Mouse (Mus musculus): Measurements from ENCODE around the gene Pfdn5. TPM values are rescaled to one million over a fixed set of nuclear protein-coding genes. Genes with fewer than 3 reads are reported as not detected.

The Pfdn5 gene
- 562 and 649 TPM in 2 replicates for polyA plus RNA-seq (2014; fragmentation: Nextera tagmentation; extraction: Ambion mirVana)

DNA sequence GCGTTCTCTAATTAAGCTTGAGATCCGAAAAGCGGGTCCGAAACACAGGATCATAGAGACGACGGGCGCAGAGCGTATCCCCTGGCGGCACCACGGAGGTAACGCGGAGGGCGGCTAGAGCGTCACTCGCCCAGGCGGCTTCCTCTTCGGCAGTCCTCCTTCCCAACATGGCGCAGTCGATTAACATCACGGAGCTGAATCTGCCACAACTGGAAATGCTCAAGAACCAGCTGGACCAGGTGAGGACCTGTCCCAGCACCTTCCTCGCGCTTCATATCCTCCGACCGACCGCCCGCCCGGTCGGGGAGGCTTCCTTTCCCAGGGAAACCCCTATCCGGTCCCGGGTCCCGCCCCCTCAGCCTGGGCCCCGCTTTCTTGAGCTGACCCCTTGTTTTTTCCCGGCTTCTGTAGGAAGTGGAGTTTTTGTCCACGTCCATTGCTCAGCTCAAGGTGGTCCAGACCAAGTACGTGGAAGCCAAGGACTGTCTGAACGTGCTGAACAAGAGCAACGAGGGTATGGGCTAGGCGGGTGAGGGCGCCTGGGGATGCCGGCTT, at the start of gene Pfdn5:
Gene Pfdn5 (plus strand): TSS at position 95 of the 555 bp plus-strand sequence.
- Histone ChIP-seq H3K36me3 (ENCODE audit: control insufficient read depth, insufficient read depth, low read length) (peaks cover 33% of the 10 kb centered on the region), H3K9me3 (ENCODE audit: control insufficient read depth, low read length) (no peaks in the 10 kb centered on the region), H3K4me2 (ENCODE audit: low read length) (peak within 1 kb of the TSS; percentile 74), H3K27me3 (ENCODE audit: control insufficient read depth, insufficient read depth, low read length) (no peaks in the 10 kb centered on the region), H3K4me3 (replicated peaks; ENCODE audit: low read depth, low read length) (peak within 1 kb of the TSS; percentile 94), H3K4me1 (ENCODE audit: control insufficient read depth, insufficient read depth, low read length) (peaks cover 8% of the 10 kb centered on the region), H3K9ac (replicated peaks; ENCODE audit: low read length) (peak within 1 kb of the TSS; percentile 79), H3K27ac (replicated peaks; ENCODE audit: low read depth, low read length) (0 out of 2 replicates have a peak within 1 kb of the TSS, but pooled peaks have one; percentile 55)
- peak; percentile 87 for ATAC-seq (ENCODE audit: low FRiP score, low TSS enrichment)
- peak; percentile 92 for DNase-seq
- WGBS: under 1% methylated on average over 40 of the region's 40 CpGs

GRCm38 (mm10) chr15:102278726-102279091, 47.2 kb upstream of the Pfdn5 start:
- H3K4me1 ChIP-seq (ENCODE audit: control insufficient read depth, insufficient read depth, low read length): peaks cover 10% of the 10 kb centered on the region
- H3K9ac ChIP-seq (replicated peaks; ENCODE audit: low read length): peak overlapping the region; percentile 86
- ATAC-seq (ENCODE audit: low FRiP score, low TSS enrichment) (no peak), DNase-seq (no peak)
- peak overlapping the region; percentile 55 for H3K4me2 ChIP-seq (ENCODE audit: low read length)
- peak overlapping the region; percentile 84; the same call in 1 of the 2 replicates for H3K27ac ChIP-seq (replicated peaks; ENCODE audit: low read depth, low read length)
- peaks cover 14% of the 10 kb centered on the region for H3K36me3 ChIP-seq (ENCODE audit: control insufficient read depth, insufficient read depth, low read length)
- H3K4me3 ChIP-seq (replicated peaks; ENCODE audit: low read depth, low read length): peak overlapping the region; percentile 83
- no peaks in the 10 kb centered on the region for H3K27me3 ChIP-seq (ENCODE audit: control insufficient read depth, insufficient read depth, low read length)
- 30% methylated on average over 7 of the region's 7 CpGs for WGBS
- no peaks in the 10 kb centered on the region for H3K9me3 ChIP-seq (ENCODE audit: control insufficient read depth, low read length)

DNA sequence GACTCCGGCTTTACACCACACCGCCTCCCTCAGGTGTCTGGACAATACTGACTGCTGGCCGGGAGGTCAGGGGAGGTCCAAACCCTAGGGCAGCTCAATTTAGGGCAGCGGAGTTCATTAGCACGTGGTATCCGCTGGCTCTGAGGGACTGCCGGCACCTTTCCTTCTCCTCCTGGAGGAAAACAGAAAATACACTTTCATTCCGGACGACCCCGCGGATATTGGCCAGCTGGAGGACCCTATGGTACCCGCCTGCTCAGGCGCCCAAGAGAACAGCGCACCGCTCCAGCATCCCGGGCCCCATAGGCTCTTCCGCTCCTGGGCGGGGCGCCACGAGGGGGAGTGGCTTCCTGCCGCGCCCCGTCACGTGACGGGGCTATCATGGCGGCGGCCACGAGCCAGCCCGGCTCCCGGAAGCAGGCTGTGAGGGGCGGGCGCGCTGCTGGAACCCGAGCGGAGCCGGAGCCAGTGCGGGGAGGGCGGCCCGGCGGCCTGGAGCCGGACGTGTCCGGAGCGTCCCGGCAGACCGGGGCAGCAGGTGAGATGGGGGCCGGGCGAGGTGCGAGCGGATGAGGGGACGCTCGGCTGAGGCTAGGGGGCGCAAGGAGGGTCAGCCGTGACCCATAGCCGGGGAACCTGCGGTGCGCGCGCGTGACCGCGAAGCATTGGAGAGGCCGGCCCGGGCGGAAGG, 46.7 kb upstream of the Pfdn5 start, which contains the start of gene Mfsd5:
Gene Mfsd5 (plus strand): TSS at position 363 of the 691 bp plus-strand sequence.
- no peaks in the 10 kb centered on the region for H3K27me3 ChIP-seq (ENCODE audit: control insufficient read depth, insufficient read depth, low read length)
- H3K27ac ChIP-seq (replicated peaks; ENCODE audit: low read depth, low read length): peak within 1 kb of the TSS; percentile 84
- peaks cover 14% of the 10 kb centered on the region for H3K36me3 ChIP-seq (ENCODE audit: control insufficient read depth, insufficient read depth, low read length)
- ATAC-seq (ENCODE audit: low FRiP score, low TSS enrichment) (peak; percentile 96), DNase-seq (peak; percentile 96)
- peaks cover 10% of the 10 kb centered on the region for H3K4me1 ChIP-seq (ENCODE audit: control insufficient read depth, insufficient read depth, low read length)
- H3K9me3 ChIP-seq (ENCODE audit: control insufficient read depth, low read length): no peaks in the 10 kb centered on the region
- H3K4me2 ChIP-seq (ENCODE audit: low read length): peak within 1 kb of the TSS; percentile 55
- H3K4me3 ChIP-seq (replicated peaks; ENCODE audit: low read depth, low read length): peak within 1 kb of the TSS; percentile 83
- H3K9ac ChIP-seq (replicated peaks; ENCODE audit: low read length): peak within 1 kb of the TSS; percentile 86
- under 1% methylated on average over 65 of the region's 65 CpGs for WGBS

DNA sequence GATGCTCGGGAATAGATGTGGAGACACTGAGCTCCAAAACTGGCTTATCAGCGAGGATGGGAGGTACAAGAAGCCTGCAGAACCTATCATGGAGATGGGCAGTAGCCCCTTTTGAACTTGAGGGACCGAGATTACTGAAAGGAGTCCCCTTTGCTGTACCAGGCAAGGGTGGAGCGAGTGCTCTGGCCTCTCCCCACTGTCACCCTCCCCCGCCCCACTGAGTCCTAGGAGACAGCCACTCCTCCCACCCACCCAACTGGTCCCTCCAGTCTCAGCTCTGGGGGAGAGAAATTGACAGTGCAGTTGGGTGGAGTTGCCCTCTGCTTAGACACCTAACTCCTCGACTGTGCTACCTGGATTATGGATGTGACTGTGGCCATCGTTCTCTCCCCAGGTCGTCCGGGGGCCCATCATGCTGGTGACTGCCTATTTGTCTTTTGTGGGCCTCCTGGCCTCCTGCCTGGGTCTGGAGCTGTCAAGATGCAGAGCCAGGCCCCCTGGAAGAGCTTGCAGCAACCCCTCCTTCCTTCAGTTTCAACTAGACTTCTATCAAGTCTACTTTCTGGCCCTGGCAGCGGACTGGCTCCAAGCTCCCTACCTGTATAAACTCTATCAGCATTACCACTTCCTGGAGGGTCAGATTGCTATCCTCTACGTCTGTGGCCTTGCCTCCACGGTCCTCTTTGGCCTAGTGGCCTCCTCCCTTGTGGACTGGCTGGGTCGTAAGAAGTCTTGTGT, 46.0 kb upstream of the Pfdn5 start:
- DNase-seq (no peak), ATAC-seq (ENCODE audit: low FRiP score, low TSS enrichment) (no peak)
- Histone ChIP-seq H3K36me3 (ENCODE audit: control insufficient read depth, insufficient read depth, low read length) (peaks cover 14% of the 10 kb centered on the region), H3K9ac (replicated peaks; ENCODE audit: low read length) (peak overlapping the region; percentile 86), H3K4me1 (ENCODE audit: control insufficient read depth, insufficient read depth, low read length) (peaks cover 10% of the 10 kb centered on the region), H3K27ac (replicated peaks; ENCODE audit: low read depth, low read length) (peak overlapping the region; percentile 84), H3K9me3 (ENCODE audit: control insufficient read depth, low read length) (no peaks in the 10 kb centered on the region), H3K4me3 (replicated peaks; ENCODE audit: low read depth, low read length) (peak overlapping the region; percentile 83), H3K27me3 (ENCODE audit: control insufficient read depth, insufficient read depth, low read length) (no peaks in the 10 kb centered on the region), H3K4me2 (ENCODE audit: low read length) (peak overlapping the region; percentile 55)
- WGBS: 32% methylated on average over 13 of the region's 13 CpGs

DNA sequence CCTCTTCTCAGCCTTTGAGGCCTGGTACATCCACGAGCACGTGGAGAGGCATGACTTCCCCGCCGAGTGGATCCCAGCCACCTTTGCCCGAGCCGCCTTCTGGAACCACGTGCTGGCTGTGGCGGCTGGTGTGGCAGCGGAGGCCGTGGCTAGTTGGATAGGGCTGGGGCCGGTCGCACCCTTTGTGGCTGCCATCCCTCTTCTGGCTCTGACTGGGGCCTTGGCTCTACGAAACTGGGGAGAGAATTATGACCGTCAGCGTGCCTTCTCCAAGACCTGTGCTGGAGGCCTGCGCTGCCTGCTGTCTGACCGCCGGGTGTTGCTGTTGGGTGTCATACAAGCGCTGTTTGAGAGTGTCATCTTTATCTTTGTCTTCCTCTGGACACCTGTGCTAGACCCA, 45.3 kb upstream of the Pfdn5 start:
- ATAC-seq (ENCODE audit: low FRiP score, low TSS enrichment) (no peak), DNase-seq (no peak)
- H3K4me3 ChIP-seq (replicated peaks; ENCODE audit: low read depth, low read length): no peak overlapping the region
- no peaks in the 10 kb centered on the region for H3K9me3 ChIP-seq (ENCODE audit: control insufficient read depth, low read length)
- H3K4me2 ChIP-seq (ENCODE audit: low read length): peak overlapping the region; percentile 55
- H3K36me3 ChIP-seq (ENCODE audit: control insufficient read depth, insufficient read depth, low read length): peaks cover 14% of the 10 kb centered on the region
- H3K4me1 ChIP-seq (ENCODE audit: control insufficient read depth, insufficient read depth, low read length): peaks cover 10% of the 10 kb centered on the region
- no peak overlapping the region for H3K9ac ChIP-seq (replicated peaks; ENCODE audit: low read length)
- no peaks in the 10 kb centered on the region for H3K27me3 ChIP-seq (ENCODE audit: control insufficient read depth, insufficient read depth, low read length)
- H3K27ac ChIP-seq (replicated peaks; ENCODE audit: low read depth, low read length): no peak overlapping the region
- WGBS: 95% methylated on average over 19 of the region's 19 CpGs

DNA sequence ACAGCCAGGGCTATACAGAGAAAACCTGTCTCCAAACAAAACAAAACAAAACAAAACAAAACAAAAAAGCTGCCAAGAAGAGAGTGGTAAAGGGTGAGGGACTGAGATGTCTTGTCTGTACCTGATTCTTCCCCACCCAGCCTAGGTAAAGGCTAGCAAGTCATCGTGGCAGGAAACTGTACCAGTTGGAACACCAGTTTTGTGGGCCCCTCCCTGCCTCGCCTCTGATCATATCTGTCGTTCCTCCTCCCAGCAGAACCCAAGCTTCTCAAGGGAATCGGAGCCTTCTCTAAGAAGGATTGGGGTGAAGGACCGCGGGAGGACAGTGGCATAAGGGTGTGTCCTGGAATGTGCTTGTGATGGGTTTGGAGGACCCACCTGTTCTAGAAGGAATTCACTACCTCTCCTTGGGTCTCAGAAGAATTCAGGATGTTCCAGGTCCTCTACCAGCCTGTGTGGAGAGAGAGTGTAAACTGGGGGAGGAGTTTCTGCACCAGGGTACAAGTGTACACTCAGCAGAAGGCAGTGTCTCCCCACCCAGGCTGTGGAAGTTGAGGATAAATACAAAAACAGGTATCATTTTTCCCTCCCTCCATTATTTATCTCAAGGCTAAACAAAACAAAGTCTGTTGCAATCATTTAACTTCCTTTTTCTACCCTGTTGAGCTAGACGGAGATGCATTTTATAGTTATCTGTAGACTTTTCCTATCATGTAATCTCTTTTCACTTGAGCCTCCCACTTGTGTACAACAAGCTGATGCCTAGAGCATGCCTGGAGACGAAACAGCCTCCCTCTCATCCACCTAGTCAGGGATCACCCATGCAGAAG, 43.2 kb upstream of the Pfdn5 start:
- Histone ChIP-seq H3K36me3 (ENCODE audit: control insufficient read depth, insufficient read depth, low read length) (peaks cover 14% of the 10 kb centered on the region), H3K27ac (replicated peaks; ENCODE audit: low read depth, low read length) (no peak overlapping the region), H3K4me2 (ENCODE audit: low read length) (no peak overlapping the region), H3K4me3 (replicated peaks; ENCODE audit: low read depth, low read length) (no peak overlapping the region), H3K4me1 (ENCODE audit: control insufficient read depth, insufficient read depth, low read length) (peaks cover 10% of the 10 kb centered on the region), H3K9me3 (ENCODE audit: control insufficient read depth, low read length) (no peaks in the 10 kb centered on the region), H3K27me3 (ENCODE audit: control insufficient read depth, insufficient read depth, low read length) (no peaks in the 10 kb centered on the region), H3K9ac (replicated peaks; ENCODE audit: low read length) (no peak overlapping the region)
- DNase-seq: no peak
- no peak for ATAC-seq (ENCODE audit: low FRiP score, low TSS enrichment)
- WGBS: 92% methylated on average over 8 of the region's 8 CpGs

DNA sequence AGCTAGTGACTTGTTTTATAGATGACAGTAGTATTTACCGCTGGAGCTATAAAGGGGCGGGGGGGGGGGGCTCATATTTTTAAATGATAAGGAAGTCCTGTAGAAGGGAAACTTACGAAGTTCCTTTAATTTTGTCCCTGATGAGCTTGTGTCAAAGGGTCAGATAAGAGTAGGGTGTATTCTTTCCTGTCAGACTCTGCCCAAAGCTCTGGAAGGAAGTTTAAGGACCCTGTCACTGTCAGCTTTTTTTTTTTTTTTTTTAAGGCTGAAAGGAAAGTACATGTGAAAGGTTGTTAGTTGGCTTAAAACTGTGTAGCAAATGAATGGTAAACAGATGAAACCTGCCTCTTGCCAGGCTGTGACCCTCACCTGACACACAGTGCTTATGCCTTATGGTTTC, 42.3 kb upstream of the Pfdn5 start:
- 89% methylated on average over 3 of the region's 3 CpGs for WGBS
- H3K27ac ChIP-seq (replicated peaks; ENCODE audit: low read depth, low read length): no peak overlapping the region
- peaks cover 14% of the 10 kb centered on the region for H3K36me3 ChIP-seq (ENCODE audit: control insufficient read depth, insufficient read depth, low read length)
- no peak for DNase-seq
- H3K9me3 ChIP-seq (ENCODE audit: control insufficient read depth, low read length): no peaks in the 10 kb centered on the region
- H3K4me3 ChIP-seq (replicated peaks; ENCODE audit: low read depth, low read length): no peak overlapping the region
- no peaks in the 10 kb centered on the region for H3K27me3 ChIP-seq (ENCODE audit: control insufficient read depth, insufficient read depth, low read length)
- no peak overlapping the region for H3K9ac ChIP-seq (replicated peaks; ENCODE audit: low read length)
- ATAC-seq (ENCODE audit: low FRiP score, low TSS enrichment): no peak
- no peak overlapping the region for H3K4me2 ChIP-seq (ENCODE audit: low read length)
- H3K4me1 ChIP-seq (ENCODE audit: control insufficient read depth, insufficient read depth, low read length): peaks cover 10% of the 10 kb centered on the region

DNA sequence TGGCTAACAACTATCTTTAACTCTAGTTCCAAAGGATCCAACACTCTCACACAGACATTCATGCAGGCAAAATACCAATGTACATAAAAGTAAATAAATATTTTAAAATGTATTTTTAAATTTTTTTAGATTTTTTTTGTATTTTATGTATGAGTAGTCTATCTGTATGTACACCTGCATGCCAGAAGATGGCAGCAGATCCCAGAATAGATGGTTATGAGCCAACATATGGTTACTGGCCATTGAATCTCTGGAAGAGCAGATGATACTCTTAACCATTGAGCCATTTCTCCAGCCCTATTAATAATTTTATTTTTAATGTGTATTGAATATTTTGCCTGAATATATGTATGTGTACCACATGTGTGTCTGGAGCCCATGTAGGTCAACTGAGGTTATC, 38.5 kb upstream of the Pfdn5 start:
- no peak overlapping the region for H3K27ac ChIP-seq (replicated peaks; ENCODE audit: low read depth, low read length)
- no peaks in the 10 kb centered on the region; the same call in 1 of the 2 replicates for H3K36me3 ChIP-seq (ENCODE audit: control insufficient read depth, insufficient read depth, low read length)
- ATAC-seq (ENCODE audit: low FRiP score, low TSS enrichment) (no peak), DNase-seq (peak; percentile 73)
- no peak overlapping the region for H3K9ac ChIP-seq (replicated peaks; ENCODE audit: low read length)
- H3K4me1 ChIP-seq (ENCODE audit: control insufficient read depth, insufficient read depth, low read length): no peaks in the 10 kb centered on the region
- H3K9me3 ChIP-seq (ENCODE audit: control insufficient read depth, low read length): no peaks in the 10 kb centered on the region
- H3K4me3 ChIP-seq (replicated peaks; ENCODE audit: low read depth, low read length): no peak overlapping the region
- H3K27me3 ChIP-seq (ENCODE audit: control insufficient read depth, insufficient read depth, low read length): no peaks in the 10 kb centered on the region
- H3K4me2 ChIP-seq (ENCODE audit: low read length): no peak overlapping the region
